Mouse (Mus musculus): ENCODE data around the gene Capn2. TPM values are rescaled to one million over a fixed set of nuclear protein-coding genes. Genes with fewer than 3 reads are reported as not detected.

The Capn2 gene
- total RNA-seq, 2 experiments from 2014 or later = 63.2 to 68.1 TPM

GRCm38 (mm10) chr1:182502491-182503050 lies 14.8 kb downstream of the Capn2 start:
- no peak for DNase-seq (ENCODE audit: low spot score in 2 of 2)

DNA sequence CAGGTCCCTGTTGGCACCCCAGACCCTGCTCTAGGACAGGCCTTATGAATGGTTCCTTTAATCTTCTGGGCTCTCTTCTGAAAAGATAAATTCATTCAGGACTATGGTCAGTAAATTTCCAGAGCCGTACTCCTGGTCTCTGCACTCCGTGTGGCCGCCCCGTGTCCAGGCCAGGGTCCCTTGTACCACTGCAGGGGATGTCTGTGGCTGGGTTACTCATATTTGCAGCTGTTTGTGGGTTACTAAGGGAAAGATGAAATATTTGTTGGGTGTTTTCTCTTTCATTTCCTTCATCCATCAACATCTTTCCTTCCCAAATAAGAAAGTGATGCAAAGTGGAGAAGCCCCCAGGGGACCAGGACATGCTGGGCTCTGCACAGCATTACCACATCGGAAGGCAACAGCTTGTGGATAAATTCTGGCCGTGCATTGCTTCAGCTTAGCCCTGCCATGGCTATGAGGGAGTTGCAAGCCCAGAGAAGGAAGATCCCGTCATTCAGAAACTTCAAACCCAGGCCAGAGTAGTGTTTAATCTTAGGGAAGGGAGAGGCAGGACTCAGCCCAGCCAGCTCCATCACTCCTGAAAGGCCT lies 15.5 kb downstream of the Capn2 start:
- DNase-seq (ENCODE audit: low spot score in 2 of 2) = no peak

- DNase-seq (ENCODE audit: low spot score in 2 of 2) = no peak
Observed at GRCm38 (mm10) chr1:182500843-182501242, 16.6 kb downstream of the Capn2 start.

DNA sequence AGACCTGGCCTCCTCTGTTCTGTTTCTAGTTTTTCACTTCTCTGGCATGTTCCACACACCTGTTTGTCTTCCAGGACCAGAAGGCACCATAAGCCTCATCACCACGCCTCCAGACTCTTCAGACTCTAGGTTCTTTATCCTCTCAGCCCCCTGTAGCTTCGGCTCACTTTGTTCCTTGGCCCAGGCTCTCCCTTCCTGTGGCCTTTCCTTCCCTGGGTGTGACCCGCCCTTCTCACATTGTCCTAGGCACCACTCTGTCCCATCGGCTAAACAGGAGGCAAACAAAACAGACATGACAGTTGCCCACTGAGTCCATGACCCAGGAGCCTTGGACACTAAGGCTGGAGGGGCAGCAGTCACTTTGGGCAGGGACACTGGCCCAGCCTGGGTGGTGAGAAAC lies 17.2 kb downstream of the Capn2 start:
- DNase-seq (ENCODE audit: low spot score in 2 of 2) = no peak

DNA sequence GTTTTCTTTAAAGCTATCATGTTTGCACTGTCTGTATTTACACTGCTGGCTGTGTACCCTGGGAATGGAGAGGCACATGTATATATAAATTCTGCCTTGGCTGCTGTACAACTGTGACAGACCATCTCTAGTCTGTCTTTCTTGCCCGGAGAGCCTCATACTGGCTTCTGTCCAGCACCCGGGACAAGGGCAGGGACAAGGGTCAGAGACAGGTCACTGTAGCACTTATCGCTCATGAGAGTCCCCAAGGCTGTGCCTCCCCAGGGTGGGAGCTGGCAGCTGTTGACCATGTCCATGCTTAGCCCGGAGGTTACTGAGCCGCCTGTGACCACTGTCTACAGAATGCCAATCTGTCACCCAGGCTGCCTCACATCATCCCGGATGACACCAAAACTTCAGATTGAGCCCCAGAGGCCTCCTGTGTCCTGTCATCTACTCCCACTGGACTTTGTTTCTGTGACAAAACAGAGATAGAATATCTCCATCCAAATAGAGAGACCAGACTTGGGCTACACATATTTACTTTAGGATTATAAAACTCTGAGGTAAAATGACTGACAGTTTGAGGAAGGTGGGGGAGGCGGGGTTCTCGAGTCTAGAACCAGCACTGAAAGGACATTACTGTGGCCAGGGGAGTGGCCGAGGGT lies 17.8 kb downstream of the Capn2 start:
- no peak for DNase-seq (ENCODE audit: low spot score in 2 of 2)

DNA sequence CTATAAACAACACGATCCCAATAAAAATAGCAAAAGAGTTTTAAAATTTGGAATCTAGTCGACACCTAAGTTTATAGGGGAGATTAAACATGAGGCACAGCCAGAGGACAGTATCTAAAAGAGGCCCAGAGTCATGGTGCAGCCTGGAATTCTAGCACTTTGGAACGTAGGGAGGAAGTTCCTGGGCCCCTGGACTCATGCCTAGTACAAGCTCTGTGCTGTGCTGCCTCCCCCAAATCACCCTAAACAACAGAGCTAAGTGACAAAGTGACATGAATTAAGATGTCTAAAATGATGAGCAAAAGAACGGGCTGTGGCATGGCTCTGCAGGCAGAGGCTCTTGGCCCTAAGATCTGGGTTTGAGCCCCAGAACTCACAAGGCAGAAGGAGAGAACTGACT lies 19.7 kb downstream of the Capn2 start:
- no peak for DNase-seq (ENCODE audit: low spot score in 2 of 2)

DNA sequence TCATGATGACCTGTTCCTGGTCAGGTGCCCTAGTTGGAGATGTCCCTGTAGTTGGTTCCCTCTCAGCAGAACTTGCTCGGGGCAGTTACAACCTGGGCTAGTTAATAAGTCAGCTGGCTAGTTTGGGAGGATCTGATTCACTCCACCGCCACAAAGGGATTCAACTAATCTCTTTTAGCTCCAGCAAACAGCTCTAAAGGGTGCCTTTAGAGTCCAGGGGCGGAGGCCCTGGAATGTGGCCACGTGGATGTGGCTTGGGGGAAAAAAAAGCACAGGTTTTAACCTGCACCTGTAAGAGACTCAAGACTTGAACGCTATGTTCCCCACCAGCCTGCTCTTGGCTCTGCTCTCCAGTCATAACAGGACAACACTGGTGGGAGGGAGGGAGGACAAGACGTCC lies 20.7 kb downstream of the Capn2 start:
- DNase-seq (ENCODE audit: low spot score in 2 of 2) = no peak

- DNase-seq (ENCODE audit: low spot score in 2 of 2) = no peak
Observed at GRCm38 (mm10) chr1:182494285-182495145, 22.9 kb downstream of the Capn2 start.

DNA sequence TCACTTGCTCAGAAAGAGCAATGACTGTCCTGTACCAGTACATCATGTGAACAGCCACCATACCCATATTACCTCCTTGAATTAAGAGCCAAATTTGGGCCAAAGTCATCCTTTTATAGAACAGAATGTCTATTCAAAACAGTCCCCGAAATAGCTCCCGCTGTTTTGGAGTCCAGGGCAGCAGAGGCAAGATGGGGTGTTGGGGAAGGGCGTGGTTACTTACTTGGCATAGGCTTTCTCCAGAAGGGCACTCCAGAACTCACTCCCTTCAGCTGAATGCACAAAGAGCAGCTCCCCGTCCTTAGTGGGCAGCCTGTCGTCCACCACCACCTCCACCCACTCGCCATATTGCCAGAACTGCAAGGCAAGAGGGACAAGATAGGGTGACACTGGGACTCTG lies 25.6 kb downstream of the Capn2 start:
- no peak for DNase-seq (ENCODE audit: low spot score in 2 of 2)

- no peak for DNase-seq (ENCODE audit: low spot score in 2 of 2)
Observed at GRCm38 (mm10) chr1:182490568-182490967, 26.8 kb downstream of the Capn2 start.

DNA sequence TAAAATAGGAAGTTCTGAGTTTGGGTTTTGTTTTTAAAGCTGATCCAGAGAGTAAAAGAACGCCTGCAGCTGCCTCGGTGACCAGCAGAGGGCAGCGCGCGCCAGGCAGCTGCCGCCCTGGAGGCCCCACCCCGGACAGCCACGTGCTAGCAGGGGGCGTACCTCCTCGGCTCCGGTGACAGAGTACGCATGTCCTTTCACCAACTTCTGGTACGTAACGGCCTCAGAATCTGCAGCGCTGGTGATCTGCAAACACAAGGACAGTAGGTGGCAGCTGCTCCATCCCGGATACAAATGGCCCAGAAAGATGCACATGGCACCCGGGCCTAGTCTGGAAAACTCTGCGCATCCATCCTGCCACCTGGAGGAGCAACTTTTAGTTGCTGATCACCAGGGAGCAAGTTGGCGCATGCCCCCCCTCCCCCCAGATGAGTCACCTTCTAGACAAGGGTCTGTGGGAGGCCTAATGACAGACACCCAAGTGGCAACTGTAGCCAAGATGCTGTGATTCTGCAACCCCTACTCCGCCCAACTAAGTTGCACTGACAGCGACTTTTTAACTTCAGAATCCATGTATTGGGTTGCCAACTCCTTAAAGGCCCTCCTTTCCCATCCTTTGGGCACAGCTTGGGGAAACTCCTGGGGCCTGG lies 27.5 kb downstream of the Capn2 start:
- DNase-seq (ENCODE audit: low spot score in 2 of 2) = peak; percentile 92 to 96

- no peak for DNase-seq (ENCODE audit: low spot score in 2 of 2)
Observed at GRCm38 (mm10) chr1:182488503-182488902, 28.9 kb downstream of the Capn2 start.

- DNase-seq (ENCODE audit: low spot score in 2 of 2) = peak; percentile 28 to 57
Observed at GRCm38 (mm10) chr1:182483910-182484274, 33.5 kb downstream of the Capn2 start.

GRCm38 (mm10) chr1:182482991-182483909 lies 34.2 kb downstream of the Capn2 start:
- DNase-seq (ENCODE audit: low spot score in 2 of 2) = no peak

GRCm38 (mm10) chr1:182481646-182482295 lies 35.6 kb downstream of the Capn2 start:
- DNase-seq (ENCODE audit: low spot score in 2 of 2) = no peak

GRCm38 (mm10) chr1:182481138-182481537 lies 36.3 kb downstream of the Capn2 start:
- DNase-seq (ENCODE audit: low spot score in 2 of 2) = no peak

DNA sequence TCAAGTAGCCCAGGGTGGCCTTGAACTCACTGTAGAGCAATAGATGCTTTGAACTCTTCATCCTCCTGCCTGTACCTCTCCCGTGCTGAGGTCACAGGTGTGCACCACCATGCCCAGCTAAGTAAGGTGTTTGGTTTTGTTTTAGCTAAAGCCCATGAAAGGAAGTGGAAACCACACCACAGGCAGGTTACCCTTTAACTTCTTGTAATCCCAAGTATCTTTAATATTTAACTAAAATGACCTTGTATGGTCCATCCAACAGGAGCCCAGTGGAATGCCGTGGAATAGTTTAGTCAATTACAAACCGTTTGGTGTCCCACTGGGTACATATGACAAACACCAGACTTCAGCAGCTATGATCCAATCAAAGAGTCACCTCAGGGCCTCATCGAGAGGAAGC lies 38.5 kb downstream of the Capn2 start:
- DNase-seq (ENCODE audit: low spot score in 2 of 2) = no peak

GRCm38 (mm10) chr1:182475005-182475796 lies 42.2 kb downstream of the Capn2 start:
- DNase-seq (ENCODE audit: low spot score in 2 of 2) = peak in 1 of 2 experiments; percentile 67

DNA sequence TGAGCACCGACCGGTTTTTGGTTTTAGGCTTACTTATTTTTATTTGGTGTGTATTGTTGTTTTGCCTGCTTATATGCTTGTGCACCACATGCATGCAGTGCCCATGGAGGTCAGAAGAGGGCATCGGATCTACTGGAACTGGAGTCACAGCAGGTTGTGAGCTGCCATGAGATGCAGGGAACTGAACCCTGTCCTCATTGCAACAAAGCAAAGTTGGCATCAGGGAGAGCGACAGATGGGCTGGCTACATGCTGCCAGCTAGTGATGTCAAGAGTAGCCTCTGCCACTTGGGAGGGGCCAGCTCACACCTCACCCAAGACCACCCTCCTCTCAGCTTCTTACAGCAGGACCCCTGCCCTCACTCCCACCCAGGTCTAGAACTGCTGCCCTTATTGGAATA lies 51.4 kb downstream of the Capn2 start:
- DNase-seq (ENCODE audit: low spot score in 2 of 2) = no peak
